Mouse (Mus musculus): ENCODE measurements around the gene Olfr1037.

GRCm38 (mm10) chr2:86045561-86045960 is 41.6 kb downstream of the Olfr1037 start, which contains the start of gene Olfr1034:
- TF ChIP-seq TAL1 (IDR thresholded peaks at IDR 0.05; ENCODE audit: low read length) = no peak
- TF ChIP-seq GATA1 (IDR thresholded peaks at IDR 0.05; ENCODE audit: low read length) = no peak

All from erythroblast, embryonic 14.5 days (primary cell).